Mouse (Mus musculus) midbrain, embryonic 14.5 days (tissue): ENCODE data around the gene Cdk19. TPM values are rescaled to one million over a fixed set of nuclear protein-coding genes. Genes with fewer than 3 reads are reported as not detected.
"Not testable (repeated sequence)": the region's sequence is repeated elsewhere in the genome, so short reads cannot be mapped to it uniquely, and the experiment has no call there.

Experiments used
- ATAC-seq: fragments of 200-750 bp; cut with Nextera tagmentation; 2 replicates; pipeline ENCODE4 v1.8.0; 2017; ENCODE audit warnings: moderate number of reproducible peaks, moderate library complexity; ENCODE audit not compliant: low FRiP score, low TSS enrichment
- DNase-seq: peaks from one replicate; pipeline ENCODE4 v3.0.0-alpha.2; 2015
- H3K27ac ChIP-seq: fragments of 300-500 bp; sonication (generic); replicated peaks from 2 replicates; pipeline ENCODE4 v1.5.1; 2014; ENCODE audit warnings: mild to moderate bottlenecking, low read depth, low read length, moderate library complexity
- H3K27me3 ChIP-seq: fragments of 300-500 bp; sonication (generic); 2 replicates; pipeline ENCODE4 v1.6.1; 2014; ENCODE audit warnings: low read length, control low read depth, mixed read lengths; ENCODE audit not compliant: control insufficient read depth, insufficient read depth
- H3K36me3 ChIP-seq: fragments of 300-500 bp; sonication (generic); 2 replicates; pipeline ENCODE4 v1.6.1; 2014; ENCODE audit warnings: low read length, control low read depth; ENCODE audit not compliant: control insufficient read depth, insufficient read depth
- H3K4me1 ChIP-seq: fragments of 300-500 bp; sonication (generic); 2 replicates; pipeline ENCODE4 v1.6.1; 2014; ENCODE audit warnings: mild to moderate bottlenecking, antibody characterized with exemption, low read length, control low read depth; ENCODE audit not compliant: control insufficient read depth, insufficient read depth
- H3K4me2 ChIP-seq: fragments of 300-500 bp; sonication (generic); 2 replicates; pipeline ENCODE4 v1.6.1; 2014; ENCODE audit warnings: mild to moderate bottlenecking, low read length, moderate library complexity
- H3K4me3 ChIP-seq: fragments of 300-500 bp; sonication (generic); replicated peaks from 2 replicates; pipeline ENCODE4 v1.5.1; 2014; ENCODE audit warnings: low read depth, low read length
- H3K9ac ChIP-seq: fragments of 300-500 bp; sonication (generic); replicated peaks from 2 replicates; pipeline ENCODE4 v1.6.1; 2014; ENCODE audit warnings: mild to moderate bottlenecking, low read length, moderate library complexity
- H3K9me3 ChIP-seq: fragments of 300-500 bp; sonication (generic); 2 replicates; pipeline ENCODE4 v1.6.1; 2016; ENCODE audit warnings: low read length, control low read depth, mixed read lengths; ENCODE audit not compliant: control insufficient read depth
- WGBS: fragments of 180-500 bp; shearing (Covaris S2); extraction: QIAGEN DNeasy Blood & Tissue Kit; methylation state at CpG from one replicate; pipeline ENCODE4 v1.1.7; 2014; 5-methylcytosine and 5-hydroxymethylcytosine counted together
- polyA plus RNA-seq: library from polyadenylated mRNA; unstranded; fragments of >200 nt; fragmentation: Nextera tagmentation; extraction: Ambion mirVana; gene quantifications from 2 replicates; pipeline ENCODE4 v1.2.1, GENCODE M21; 2014

Gene Cdk19
- 9.4 and 13.1 TPM in 2 replicates for polyA plus RNA-seq

DNA sequence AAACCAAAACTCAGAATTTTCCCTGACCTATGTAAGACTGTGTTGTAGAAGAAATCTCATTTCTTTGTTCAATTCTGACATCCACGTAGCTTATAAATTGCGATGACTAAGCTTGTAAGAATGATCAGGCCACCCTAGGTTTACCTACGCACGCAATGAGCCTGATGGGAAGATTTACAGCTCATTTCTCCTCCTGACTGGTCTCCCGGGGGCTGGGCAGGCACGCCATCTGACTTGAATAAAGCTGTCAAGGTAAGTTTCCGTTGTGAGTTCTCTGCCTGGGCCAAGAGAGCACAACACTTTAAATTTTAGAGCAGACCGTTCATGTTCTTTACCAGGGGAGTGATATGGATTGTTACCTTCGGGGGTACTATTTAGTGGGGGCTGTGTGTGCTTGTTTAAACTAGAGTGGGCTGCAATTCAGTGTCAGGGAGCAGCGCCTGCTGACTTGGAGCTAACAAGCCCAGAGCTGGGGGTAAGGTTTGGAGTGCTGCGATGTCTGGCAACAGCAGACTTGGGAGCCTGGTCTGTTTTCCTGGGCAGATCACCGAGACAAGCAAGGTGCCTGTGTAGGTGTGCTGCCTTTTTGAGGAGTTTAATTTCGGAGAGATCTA, at the start of gene Cdk19:
TSS of gene Cdk19 (plus strand) at position 214 of the 614 bp plus-strand sequence.
- WGBS, result 43% methylated on average over 13 of the region's 13 CpGs
- Histone ChIP-seq H3K4me3 (no peak within 1 kb of the TSS), H3K27ac (no peak within 1 kb of the TSS), H3K9ac (no peak within 1 kb of the TSS), H3K9me3 (no peaks in the 10 kb centered on the region; the same call in 1 of the 2 replicates), H3K27me3 (no peaks in the 10 kb centered on the region), H3K36me3 (no peaks in the 10 kb centered on the region), H3K4me2 (no peak within 1 kb of the TSS), H3K4me1 (no peaks in the 10 kb centered on the region)
- DNase-seq (no peak), ATAC-seq (no peak)

DNA sequence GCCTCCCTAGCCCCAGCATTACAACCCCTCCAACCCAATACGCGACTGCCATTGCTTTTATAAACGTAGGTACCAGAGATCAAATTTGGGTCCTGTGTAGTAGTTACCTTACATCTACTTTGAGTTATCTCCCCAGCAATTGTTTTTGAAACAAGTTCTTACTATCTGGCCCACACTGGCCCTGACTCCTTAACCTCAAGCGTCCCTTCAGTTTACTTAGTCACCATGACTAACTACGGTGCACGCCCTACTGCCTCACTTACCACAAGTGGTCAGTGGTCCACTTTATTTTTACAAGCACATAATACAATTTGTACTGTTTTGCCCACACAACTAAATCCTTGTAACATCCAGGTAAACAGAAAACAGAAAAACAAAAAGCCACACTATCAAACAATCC, 46.7 kb upstream of the Cdk19 start:
- DNase-seq, result no peak

DNA sequence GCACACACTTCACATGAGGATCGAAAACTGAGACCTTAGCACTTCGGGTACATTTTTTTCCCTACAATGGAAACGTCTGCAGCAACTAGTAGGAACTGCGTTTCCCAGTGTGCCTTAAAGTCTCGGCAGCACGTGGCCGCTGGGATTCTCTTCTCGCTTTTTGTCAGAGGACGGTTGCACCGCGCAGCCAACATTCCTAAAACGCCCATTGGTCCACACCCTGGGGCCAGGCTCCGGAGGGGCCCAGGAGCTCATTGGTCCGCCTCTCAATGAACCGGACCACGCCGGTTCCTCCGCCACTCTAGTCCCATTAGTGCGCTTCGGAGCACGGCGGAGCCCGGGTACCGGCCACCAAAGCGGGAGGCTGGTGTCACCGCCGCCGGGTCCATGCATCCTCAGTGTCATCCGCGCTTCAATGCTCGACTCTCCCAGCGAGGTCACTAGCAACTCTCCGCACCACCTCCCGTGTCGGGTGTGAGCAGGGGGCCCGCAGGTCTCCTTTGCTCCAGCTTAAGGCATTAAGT, 38.7 kb upstream of the Cdk19 start:
- Histone ChIP-seq H3K9ac (peak overlapping the region; percentile 84), H3K4me3 (peak overlapping the region; percentile 91), H3K4me1 (peaks cover 15% of the 10 kb centered on the region), H3K27ac (peak overlapping the region; percentile 89), H3K4me2 (peak overlapping the region; percentile 73), H3K27me3 (no peaks in the 10 kb centered on the region), H3K9me3 (no peaks in the 10 kb centered on the region), H3K36me3 (no peaks in the 10 kb centered on the region)
- under 1% methylated on average over 36 of the region's 36 CpGs for WGBS
- DNase-seq (peak; percentile 89), ATAC-seq (peak; percentile 69)

More for the DNA sequence above, 46.7 kb upstream of the Cdk19 start:
- no peaks in the 10 kb centered on the region for H3K9me3 ChIP-seq
- no peaks in the 10 kb centered on the region for H3K27me3 ChIP-seq
- no peak overlapping the region for H3K27ac ChIP-seq
- 0 out of 2 replicates have a peak, but pooled peaks cover 3% of the 10 kb centered on the region for H3K4me1 ChIP-seq
- no peak for ATAC-seq
- peaks cover 27% of the 10 kb centered on the region for H3K36me3 ChIP-seq
- no peak overlapping the region for H3K9ac ChIP-seq
- 95% methylated on average over 6 of the region's 6 CpGs for WGBS
- H3K4me3 ChIP-seq, result no peak overlapping the region
- H3K4me2 ChIP-seq, result no peak overlapping the region

DNA sequence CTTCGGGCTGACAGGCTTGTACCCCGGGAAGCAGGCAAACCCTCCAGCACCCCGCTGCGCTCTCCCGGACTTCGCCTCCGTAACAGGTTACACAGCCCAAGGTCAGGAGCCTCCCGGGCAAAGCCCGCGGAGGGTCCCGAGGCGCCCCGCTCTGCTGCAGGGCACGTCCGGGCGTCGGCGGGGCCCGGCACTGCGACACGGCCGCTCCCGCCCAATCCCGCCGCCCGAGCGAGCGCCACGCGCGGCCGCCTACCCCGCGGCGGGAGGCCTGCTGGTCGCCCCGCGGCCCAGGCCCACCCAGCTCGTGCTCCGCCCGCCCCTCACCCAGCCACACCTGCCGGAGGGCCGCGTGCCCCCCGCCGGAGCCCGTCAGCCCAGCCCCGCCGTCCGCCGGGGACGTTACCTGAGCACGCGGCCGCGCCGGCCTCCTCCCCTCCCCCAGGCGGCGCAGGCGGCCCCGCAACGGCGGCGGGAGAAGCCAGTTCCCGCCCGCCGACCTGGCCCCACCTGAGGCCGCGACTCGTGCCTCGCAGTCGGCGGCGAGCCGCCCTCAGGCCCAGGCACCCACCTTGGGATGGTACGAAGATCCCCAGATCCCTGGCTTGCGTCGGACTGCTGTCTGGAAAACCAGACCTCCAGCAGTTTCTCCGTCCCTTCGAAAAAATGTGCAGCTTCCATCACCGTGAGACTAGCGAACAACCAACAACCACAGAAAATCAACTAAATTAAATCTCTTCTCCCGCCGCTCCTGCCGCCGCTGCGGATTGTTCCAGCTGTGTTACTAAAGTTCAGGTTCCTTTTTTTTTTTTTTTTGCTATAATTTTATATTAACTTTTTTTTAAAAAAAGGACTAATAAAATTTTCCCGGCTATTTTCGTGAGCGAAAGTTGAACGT, 37.9 kb upstream of the Cdk19 start:
- not testable (repeated sequence) for H3K9me3 ChIP-seq, H3K27me3 ChIP-seq, H3K36me3 ChIP-seq
- Histone ChIP-seq H3K4me2 (peak overlapping the region; percentile 73), H3K4me1 (peaks cover 15% of the 10 kb centered on the region), H3K27ac (peak overlapping the region; percentile 89), H3K9ac (peak overlapping the region; percentile 84), H3K4me3 (peak overlapping the region; percentile 91)
- ATAC-seq (peak; percentile 25), DNase-seq (peak; percentile 74)
- whole genome bisulfite sequencing, result under 1% methylated on average over 70 of the region's 91 CpGs

DNA sequence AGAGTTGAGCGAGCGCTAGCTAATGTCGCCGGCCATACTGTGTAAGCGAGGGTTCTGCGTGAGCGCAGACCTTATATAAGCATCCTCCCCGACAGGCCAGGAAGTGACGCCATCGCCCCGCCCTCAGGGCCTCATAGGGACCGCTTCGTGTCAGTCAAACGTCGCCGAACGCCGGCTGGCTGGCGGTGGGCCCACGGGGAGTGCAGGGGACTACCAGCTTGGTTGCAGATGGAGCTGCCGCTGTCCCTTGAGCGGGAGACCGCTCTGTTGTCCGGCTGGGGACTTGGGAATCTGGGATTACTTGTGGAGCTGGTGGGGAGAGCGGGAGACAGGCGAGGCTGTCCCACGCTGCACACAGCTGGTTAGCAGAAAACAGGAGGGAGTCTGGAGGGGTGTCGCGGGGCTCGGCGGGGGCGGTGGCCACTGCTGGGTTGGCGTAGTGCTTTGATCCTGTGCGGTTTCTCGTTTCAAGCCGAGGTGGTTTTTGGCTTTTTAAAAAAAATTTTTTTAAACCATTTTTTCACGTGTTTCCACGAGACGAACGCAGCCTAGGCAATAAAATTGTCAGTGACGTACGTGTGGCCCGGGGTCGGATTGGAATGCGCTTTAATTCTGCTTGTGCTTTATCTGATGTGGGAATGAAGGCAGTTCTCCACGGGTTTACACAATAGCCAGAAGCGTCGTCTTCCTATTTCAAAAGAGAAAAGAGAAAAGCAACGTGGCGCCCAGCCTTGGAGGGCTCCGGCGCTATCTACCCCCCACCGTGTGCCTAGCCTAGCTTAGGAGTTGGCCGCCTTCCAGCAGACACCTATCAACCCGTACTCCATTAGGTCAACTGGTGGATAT, 37.0 kb upstream of the Cdk19 start, which contains the start of gene Amd1:
TSS of gene Amd1 (minus strand) at position 47 of the 846 bp plus-strand sequence.
- WGBS, result under 1% methylated on average over 55 of the region's 55 CpGs
- no peaks in the 10 kb centered on the region for H3K27me3 ChIP-seq
- peaks cover 12% of the 10 kb centered on the region for H3K4me1 ChIP-seq

DNA sequence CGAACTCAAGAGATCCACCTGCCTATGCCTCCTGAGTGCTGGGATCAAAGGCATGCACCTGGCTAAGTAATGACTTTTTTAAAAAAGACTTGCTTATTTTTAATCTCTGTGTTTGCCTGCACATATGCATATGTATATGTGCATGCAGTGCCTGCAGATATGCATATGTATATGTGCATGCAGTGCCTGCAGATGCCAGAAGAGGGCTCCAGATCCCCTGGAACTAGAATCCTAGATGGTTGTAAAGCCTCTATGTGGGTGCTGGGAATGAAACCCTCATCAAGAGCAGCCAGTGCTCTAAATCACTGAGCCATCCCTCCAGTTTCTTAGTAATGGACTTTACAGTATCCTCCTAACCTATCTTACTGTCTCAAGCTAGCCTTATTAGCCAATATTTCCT, 33.4 kb upstream of the Cdk19 start:
- WGBS, result 91% methylated on average over 1 of the region's 1 CpGs
- no peak overlapping the region for H3K4me3 ChIP-seq
- H3K27me3 ChIP-seq, result no peaks in the 10 kb centered on the region
- no peak overlapping the region for H3K27ac ChIP-seq
- ATAC-seq, result no peak
- no peak for DNase-seq
- no peaks in the 10 kb centered on the region for H3K36me3 ChIP-seq
- H3K4me1 ChIP-seq, result no peaks in the 10 kb centered on the region
- no peak overlapping the region for H3K9ac ChIP-seq
- no peak overlapping the region for H3K4me2 ChIP-seq
- H3K9me3 ChIP-seq, result no peaks in the 10 kb centered on the region

More for the DNA sequence above, 37.0 kb upstream of the Cdk19 start, which contains the start of gene Amd1:
- peak within 1 kb of the TSS; percentile 98 for H3K27ac ChIP-seq
- peak; percentile 97 for ATAC-seq
- peak; percentile 100 for DNase-seq
- no peaks in the 10 kb centered on the region for H3K36me3 ChIP-seq
- H3K4me2 ChIP-seq, result peak within 1 kb of the TSS; percentile 73
- H3K9me3 ChIP-seq, result no peaks in the 10 kb centered on the region
- H3K4me3 ChIP-seq, result peak within 1 kb of the TSS; percentile 91
- peak within 1 kb of the TSS; percentile 84 for H3K9ac ChIP-seq

DNA sequence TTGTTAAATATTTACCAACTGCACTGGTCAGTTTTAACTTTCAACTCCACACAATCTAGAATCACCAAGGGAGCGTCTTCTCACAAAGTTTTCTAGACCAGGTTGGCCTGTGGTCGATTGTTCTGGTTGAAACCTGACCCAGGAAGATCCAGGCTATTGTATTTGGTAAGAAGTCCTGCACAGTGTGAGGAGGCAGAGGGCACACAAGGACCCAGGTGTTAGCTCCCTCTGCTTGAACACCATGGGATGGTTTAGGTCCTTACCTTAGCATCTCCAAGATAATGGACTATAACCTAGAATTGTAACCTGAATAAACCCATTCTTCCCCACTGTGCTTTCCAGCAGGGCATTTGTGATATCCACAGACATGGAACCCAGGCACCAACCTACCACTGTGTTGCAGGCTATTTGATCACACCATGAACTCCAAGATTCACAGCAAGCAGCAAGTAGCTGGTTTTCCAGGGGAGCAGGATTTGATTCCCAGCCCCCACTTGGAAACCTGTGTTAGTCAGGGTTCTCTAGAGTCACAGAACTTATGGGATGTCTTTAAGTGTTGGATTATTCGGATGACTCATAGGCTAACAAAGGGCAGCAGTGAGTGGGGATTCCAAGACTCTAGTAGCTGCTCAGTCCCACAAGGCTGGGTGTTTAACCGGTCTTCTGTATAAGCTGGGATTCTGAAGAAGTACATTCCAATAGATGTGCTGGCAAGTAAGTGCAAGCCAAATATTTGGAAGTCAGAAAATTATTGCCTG, 31.4 kb upstream of the Cdk19 start:
- H3K36me3 ChIP-seq, result no peaks in the 10 kb centered on the region
- no peak overlapping the region for H3K9ac ChIP-seq
- no peaks in the 10 kb centered on the region for H3K4me1 ChIP-seq
- no peak overlapping the region for H3K4me2 ChIP-seq
- 63% methylated on average over 4 of the region's 4 CpGs for WGBS
- ATAC-seq (no peak), DNase-seq (no peak)
- no peaks in the 10 kb centered on the region for H3K27me3 ChIP-seq
- H3K4me3 ChIP-seq, result no peak overlapping the region
- H3K9me3 ChIP-seq, result no peaks in the 10 kb centered on the region
- no peak overlapping the region for H3K27ac ChIP-seq
